ENCODE assay signal across 11 mouse cellular contexts in the genomic region with DNA sequence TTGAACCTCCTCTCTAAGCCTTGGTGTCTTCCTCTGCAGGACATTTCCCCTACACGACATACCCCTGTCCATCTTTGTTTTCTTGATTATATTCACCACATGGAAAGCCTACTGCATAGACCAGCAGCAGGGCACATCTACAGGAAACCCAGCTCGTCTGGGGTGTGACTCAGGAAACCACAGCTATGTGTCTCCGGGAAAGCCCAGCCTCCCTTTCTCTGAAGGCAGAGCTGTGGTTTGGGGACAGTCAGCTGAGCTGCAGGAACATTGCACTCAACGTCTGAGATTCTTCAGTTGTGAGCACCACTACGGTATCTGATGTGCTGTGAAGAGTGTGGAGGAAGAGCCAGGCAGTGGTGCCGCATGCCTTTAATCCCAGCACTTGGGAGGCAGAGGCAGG.
DNase-seq lines count a peak whose midpoint lies in the region; ATAC-seq and TF ChIP-seq lines count a peak whose summit lies in the region.
"Had no signal": no experiment of that assay in that cellular context is flagged by ENCODE, and none has a peak within 500 bp of the region (broad histone marks: within the 10 kb centered on the region; RNA-seq: fewer than 3 reads in every experiment).

No protein-coding gene starts in this region.

- H3K27ac ChIP-seq in embryonic facial prominence, embryonic 14.5 days (replicated peaks; ENCODE audit: low read depth, low read length), result no peak overlapping the region
- no peak overlapping the region for H3K27ac ChIP-seq in embryonic facial prominence, embryonic 10.5 days (replicated peaks)
- H3K27ac ChIP-seq in CH12.LX (ENCODE audit: insufficient read depth, low read depth), result no peak overlapping the region
- no peak overlapping the region for H3K27ac ChIP-seq in forebrain, postnatal 0 days (ENCODE audit: low read depth, low read length)
- H3K27ac ChIP-seq: midbrain, embryonic 12.5 days had no signal

- TF ChIP-seq CTCF in CH12.LX (conservative IDR thresholded peaks at IDR 0.05 in 1 of 2, IDR thresholded peaks at IDR 0.05 in 1 of 2; ENCODE audit: low read depth in 2 of 2, low read length in 2 of 2), result no peak
- TF ChIP-seq CTCF in forebrain, postnatal 0 days (IDR thresholded peaks at IDR 0.05; ENCODE audit: low read depth), result no peak

- 66% methylated on average over 6 of the region's 6 CpGs for WGBS in embryonic facial prominence, embryonic 14.5 days
- WGBS in embryonic facial prominence, embryonic 10.5 days, result 82% methylated on average over 6 of the region's 6 CpGs
- WGBS in forebrain, postnatal 0 days, result 89% methylated on average over 6 of the region's 6 CpGs

- H3K9me3 ChIP-seq in embryonic facial prominence, embryonic 14.5 days (ENCODE audit: control insufficient read depth, low read length), result no peaks in the 10 kb centered on the region
- no peaks in the 10 kb centered on the region for H3K9me3 ChIP-seq in embryonic facial prominence, embryonic 10.5 days
- no peaks in the 10 kb centered on the region for H3K9me3 ChIP-seq in CH12.LX (replicated peaks; ENCODE audit: low read length)
- H3K9me3 ChIP-seq in forebrain, postnatal 0 days (ENCODE audit: low read length), result no peaks in the 10 kb centered on the region
- H3K9me3 ChIP-seq: midbrain, embryonic 12.5 days had no signal

- no peak for TF ChIP-seq RAD21 in CH12.LX (IDR thresholded peaks at IDR 0.05; ENCODE audit: low read depth, low read length)

- no peak for TF ChIP-seq POLR2A in CH12.LX (IDR thresholded peaks at IDR 0.05; ENCODE audit: low read depth, low read length)

- no peak overlapping the region for H3K4me2 ChIP-seq in embryonic facial prominence, embryonic 14.5 days (ENCODE audit: low read depth, low read length)
- H3K4me2 ChIP-seq in CH12.LX (ENCODE audit: insufficient read depth, low read depth, poor library complexity, severe bottlenecking), result no peak overlapping the region
- no peak overlapping the region for H3K4me2 ChIP-seq in forebrain, postnatal 0 days (ENCODE audit: low read depth)
- H3K4me2 ChIP-seq: midbrain, embryonic 12.5 days had no signal

- no peaks in the 10 kb centered on the region for H3K4me1 ChIP-seq in embryonic facial prominence, embryonic 14.5 days (ENCODE audit: control insufficient read depth, insufficient read depth, low read length)
- peaks cover 4% of the 10 kb centered on the region; the same call in 1 of the 2 replicates for H3K4me1 ChIP-seq in embryonic facial prominence, embryonic 10.5 days
- peaks cover 10 to 13% of the 10 kb centered on the region in 2 experiments for H3K4me1 ChIP-seq in CH12.LX (ENCODE audit: control insufficient read depth in 1 of 2, insufficient read depth in 2 of 2)
- no peaks in the 10 kb centered on the region for H3K4me1 ChIP-seq in forebrain, postnatal 0 days (ENCODE audit: insufficient read depth)
- H3K4me1 ChIP-seq: midbrain, embryonic 12.5 days had no signal

- ATAC-seq in embryonic facial prominence, embryonic 14.5 days (ENCODE audit: low read depth), result no peak
- no peak for ATAC-seq in forebrain, postnatal 0 days
- ATAC-seq: forebrain, embryonic 16.5 days had no signal

- no peaks in the 10 kb centered on the region for H3K27me3 ChIP-seq in embryonic facial prominence, embryonic 14.5 days (replicated peaks; ENCODE audit: control insufficient read depth, insufficient read depth, low read length)
- H3K27me3 ChIP-seq in embryonic facial prominence, embryonic 10.5 days (replicated peaks; ENCODE audit: low read depth, poor library complexity, severe bottlenecking), result no peaks in the 10 kb centered on the region
- H3K27me3 ChIP-seq in CH12.LX (replicated peaks), result no peaks in the 10 kb centered on the region
- H3K27me3 ChIP-seq in forebrain, postnatal 0 days (ENCODE audit: insufficient read depth, low read length), result no peaks in the 10 kb centered on the region
- H3K27me3 ChIP-seq: midbrain, embryonic 12.5 days had no signal

- no peak overlapping the region for H3K4me3 ChIP-seq in embryonic facial prominence, embryonic 14.5 days (ENCODE audit: low read depth, low read length)
- no peak overlapping the region for H3K4me3 ChIP-seq in embryonic facial prominence, embryonic 10.5 days
- H3K4me3 ChIP-seq in CH12.LX (replicated peaks in 1 of 3; ENCODE audit: low read depth in 2 of 3, low read length in 2 of 3, poor library complexity in 1 of 3), result no peak overlapping the region
- H3K4me3 ChIP-seq in forebrain, postnatal 0 days (ENCODE audit: low read depth, low read length), result no peak overlapping the region
- H3K4me3 ChIP-seq: midbrain, embryonic 12.5 days had no signal

- in situ Hi-C loops in CH12.LX (cut with MboI; ENCODE audit: low pct_ligation_motif_present, low pct_unique_long_range_greater_than_20kb, low sequenced_read_pairs), result no loop called here

- dilution Hi-C loops in CH12.LX (cut with MboI; ENCODE audit: extremely low pct_ligation_motif_present, extremely low pct_unique_long_range_greater_than_20kb, low sequenced_read_pairs), result no loop called here

- H3K79me2 ChIP-seq in CH12.LX (replicated peaks; ENCODE audit: control insufficient read depth, extremely low read depth, insufficient read depth, poor library complexity, severe bottlenecking), result no peaks in the 10 kb centered on the region

- no peak for TF ChIP-seq EP300 in CH12.LX (IDR thresholded peaks at IDR 0.05; ENCODE audit: low read length)

- H3K36me3 ChIP-seq in embryonic facial prominence, embryonic 14.5 days (ENCODE audit: control insufficient read depth, insufficient read depth, low read length), result no peaks in the 10 kb centered on the region
- no peaks in the 10 kb centered on the region for H3K36me3 ChIP-seq in embryonic facial prominence, embryonic 10.5 days (replicated peaks)
- H3K36me3 ChIP-seq in CH12.LX (replicated peaks in 1 of 2; ENCODE audit: control insufficient read depth in 1 of 2, insufficient read depth in 1 of 2, low read length in 1 of 2), result no peaks in the 10 kb centered on the region
- no peaks in the 10 kb centered on the region for H3K36me3 ChIP-seq in forebrain, postnatal 0 days (ENCODE audit: insufficient read depth)
- H3K36me3 ChIP-seq: midbrain, embryonic 12.5 days had no signal

- DNase-seq in embryonic facial prominence, embryonic 14.5 days (ENCODE audit: low spot score), result peak; percentile 33
- DNase-seq in embryonic facial prominence, embryonic 10.5 days (ENCODE audit: low spot score), result no peak
- DNase-seq in CH12.LX (ENCODE audit: extremely low read depth) (peak; percentile 44), adipocyte (ENCODE audit: low spot score) (no peak)
- peak; percentile 50 for DNase-seq in lung, postnatal 25 days (ENCODE audit: low spot score)
- DNase-seq in spleen, postnatal 36 days (ENCODE audit: low spot score in 2 of 2), result peak; percentile 74 to 77
- no peak for DNase-seq in forebrain, postnatal 0 days
- no peak for DNase-seq in embryo, embryonic 11 days
- DNase-seq: kidney, adult 8-10 months had no signal

- H3K9ac ChIP-seq in embryonic facial prominence, embryonic 14.5 days (ENCODE audit: low read depth, low read length), result no peak overlapping the region
- H3K9ac ChIP-seq in CH12.LX (ENCODE audit: insufficient read depth, low read depth), result no peak overlapping the region
- H3K9ac ChIP-seq in forebrain, postnatal 0 days, result no peak overlapping the region
- H3K9ac ChIP-seq: midbrain, embryonic 12.5 days had no signal

TF ChIP-seq in CH12.LX, 34 proteins besides CTCF, POLR2A, EP300 and RAD21:
- no peak for TF ChIP-seq MAZ (IDR thresholded peaks at IDR 0.05; ENCODE audit: low read depth, low read length)
- peak; percentile 70 for TF ChIP-seq BHLHE40 (IDR thresholded peaks at IDR 0.05; ENCODE audit: low read depth, low read length)
- peak; percentile 59; the same call in 1 of the 2 replicates for TF ChIP-seq ETS1 (conservative IDR thresholded peaks at IDR 0.05; ENCODE audit: low read depth, low read length)
TF ChIP-seq in CH12.LX: peak in this region for 2.

Comparison
In these comparisons a context has a peak if more than half of its experiments do, and no peak if none do; other contexts are left out.
1. DNase-seq: peak in embryonic facial prominence, embryonic 14.5 days (single experiment), CH12.LX (single experiment), lung, postnatal 25 days (single experiment) and spleen, postnatal 36 days (2 of 2); none in embryonic facial prominence, embryonic 10.5 days (single experiment), adipocyte (single experiment), forebrain, postnatal 0 days (single experiment) and embryo, embryonic 11 days (single experiment).